Mouse (Mus musculus): ENCODE measurements at regions not wholly inside any gene's neighbourhood (a gene's known extent, or its start where the extent isn't known, plus 50 kb on each side); places are given as distances from the start of the nearest gene placed in this dataset.

- WGBS: 74% methylated on average over 6 of the region's 6 CpGs
- Histone ChIP-seq H3K27me3 (ENCODE audit: insufficient read depth, poor library complexity, severe bottlenecking) (peaks cover 10% of the 10 kb centered on the region; the same call in 1 of the 2 replicates), H3K4me1 (replicated peaks) (peaks cover 10% of the 10 kb centered on the region), H3K4me3 (no peak overlapping the region), H3K9me3 (no peaks in the 10 kb centered on the region), H3K36me3 (no peaks in the 10 kb centered on the region), H3K27ac (no peak overlapping the region)
- DNase-seq (ENCODE audit: low spot score): no peak
Observed at GRCm38 (mm10) chr9:69900871-69901270, 88.4 kb upstream of the Bnip2 start.

- Histone ChIP-seq H3K4me1 (replicated peaks) (no peaks in the 10 kb centered on the region), H3K9me3 (no peaks in the 10 kb centered on the region), H3K27ac (no peak overlapping the region), H3K4me3 (no peak overlapping the region), H3K36me3 (no peaks in the 10 kb centered on the region), H3K27me3 (ENCODE audit: insufficient read depth, poor library complexity, severe bottlenecking) (peaks cover 9% of the 10 kb centered on the region)
- 50% methylated on average over 21 of the region's 21 CpGs for WGBS
- DNase-seq (ENCODE audit: low spot score): no peak
Observed at GRCm38 (mm10) chr9:69907123-69907945, 81.9 kb upstream of the Bnip2 start.

- Histone ChIP-seq H3K27ac (no peak overlapping the region), H3K4me3 (no peak overlapping the region), H3K27me3 (ENCODE audit: insufficient read depth, poor library complexity, severe bottlenecking) (peaks cover 9% of the 10 kb centered on the region), H3K4me1 (replicated peaks) (no peaks in the 10 kb centered on the region), H3K9me3 (no peaks in the 10 kb centered on the region), H3K36me3 (no peaks in the 10 kb centered on the region)
- 83% methylated on average over 4 of the region's 4 CpGs for WGBS
- no peak for DNase-seq (ENCODE audit: low spot score)
Observed at GRCm38 (mm10) chr9:69910621-69911020, 78.6 kb upstream of the Bnip2 start.

GRCm38 (mm10) chr9:69928126-69928525 lies 61.1 kb upstream of the Bnip2 start:
- Histone ChIP-seq H3K27me3 (ENCODE audit: insufficient read depth, poor library complexity, severe bottlenecking) (no peaks in the 10 kb centered on the region), H3K27ac (no peak overlapping the region), H3K9me3 (no peaks in the 10 kb centered on the region), H3K36me3 (no peaks in the 10 kb centered on the region), H3K4me1 (replicated peaks) (no peaks in the 10 kb centered on the region), H3K4me3 (no peak overlapping the region)
- WGBS: 87% methylated on average over 2 of the region's 2 CpGs
- DNase-seq (ENCODE audit: low spot score): no peak

- no peak for DNase-seq (ENCODE audit: low spot score)
- WGBS: 82% methylated on average over 3 of the region's 3 CpGs
Observed at GRCm38 (mm10) chr9:69937863-69938262, 51.4 kb upstream of the Bnip2 start.

More at GRCm38 (mm10) chr9:69937863-69938262, 51.4 kb upstream of the Bnip2 start:
- H3K4me1 ChIP-seq (replicated peaks): no peaks in the 10 kb centered on the region
- no peak overlapping the region for H3K4me3 ChIP-seq
- H3K27me3 ChIP-seq (ENCODE audit: insufficient read depth, poor library complexity, severe bottlenecking): no peaks in the 10 kb centered on the region
- no peak overlapping the region for H3K27ac ChIP-seq
- H3K36me3 ChIP-seq: no peaks in the 10 kb centered on the region
- no peaks in the 10 kb centered on the region for H3K9me3 ChIP-seq

Data from hindbrain, embryonic 10.5 days (tissue).